Mouse (Mus musculus) heart, postnatal 0 days (tissue): ENCODE measurements at regions not wholly inside any gene's neighbourhood (a gene's known extent, or its start where the extent isn't known, plus 50 kb on each side); places are given as distances from the start of the nearest gene placed in this dataset.

ENCODE experiments used
- ATAC-seq: fragments of 200-750 bp; cut with Nextera tagmentation; 2 replicates; pipeline ENCODE4 v1.8.0; 2017; ENCODE audit warnings: low read depth, moderate number of reproducible peaks, moderate library complexity; ENCODE audit not compliant: insufficient read depth
- DNase-seq: peaks from one replicate; pipeline ENCODE4 v3.0.0-alpha.2; 2016; ENCODE audit warnings: low spot score
- H3K27ac ChIP-seq: fragments of 300-500 bp; sonication (generic); 2 replicates; pipeline ENCODE4 v1.5.1; 2014; ENCODE audit warnings: low read depth, mild to moderate bottlenecking
- H3K27me3 ChIP-seq: fragments of 300-500 bp; sonication (generic); 2 replicates; pipeline ENCODE4 v1.6.1; 2014; ENCODE audit warnings: low read length, mixed read lengths; ENCODE audit not compliant: control insufficient read depth, insufficient read depth
- H3K36me3 ChIP-seq: fragments of 300-500 bp; sonication (generic); replicated peaks from 2 replicates; pipeline ENCODE4 v1.6.1; 2014; ENCODE audit warnings: low read length, mixed read lengths; ENCODE audit not compliant: control insufficient read depth, insufficient read depth
- H3K4me1 ChIP-seq: fragments of 300-500 bp; sonication (generic); 2 replicates; pipeline ENCODE4 v1.6.1; 2014; ENCODE audit warnings: antibody characterized with exemption; ENCODE audit not compliant: control insufficient read depth, insufficient read depth
- H3K4me2 ChIP-seq: fragments of 300-500 bp; sonication (generic); 2 replicates; pipeline ENCODE4 v1.6.1; 2014; ENCODE audit warnings: low read depth, mild to moderate bottlenecking, low read length, moderate library complexity
- H3K4me3 ChIP-seq: fragments of 300-500 bp; sonication (generic); 2 replicates; pipeline ENCODE4 v1.5.1; 2014; ENCODE audit warnings: low read depth, low read length
- H3K9ac ChIP-seq: fragments of 300-500 bp; sonication (generic); replicated peaks from 2 replicates; pipeline ENCODE4 v1.6.1; 2014; ENCODE audit warnings: low read depth, low read length, mixed read lengths
- H3K9me3 ChIP-seq: fragments of 300-500 bp; sonication (generic); replicated peaks from 2 replicates; pipeline ENCODE4 v1.6.1; 2016; ENCODE audit warnings: low read length; ENCODE audit not compliant: control insufficient read depth
- CTCF ChIP-seq: IDR thresholded peaks from 2 replicates; pipeline ENCODE4 v1.5.1; 2016; ENCODE audit warnings: antibody characterized with exemption, control low read depth, low read depth
- EP300 ChIP-seq: IDR thresholded peaks from 2 replicates; pipeline ENCODE4 v1.6.1; 2016; ENCODE audit warnings: antibody characterized with exemption, low read depth
- WGBS: fragments of 180-500 bp; shearing (Covaris S2); extraction: QIAGEN DNeasy Blood & Tissue Kit; methylation state at CpG from one replicate; pipeline ENCODE4 v1.1.7; 2014; 5-methylcytosine and 5-hydroxymethylcytosine counted together

- TF ChIP-seq CTCF (no peak), EP300 (no peak)
- Histone ChIP-seq H3K36me3 (no peaks in the 10 kb centered on the region), H3K9ac (no peak overlapping the region), H3K4me2 (no peak overlapping the region), H3K27me3 (no peaks in the 10 kb centered on the region), H3K4me1 (no peaks in the 10 kb centered on the region), H3K27ac (no peak overlapping the region), H3K4me3 (no peak overlapping the region), H3K9me3 (no peaks in the 10 kb centered on the region)
- DNase-seq (no peak), ATAC-seq (no peak)
- 67% methylated on average over 11 of the region's 11 CpGs for WGBS
Observed at GRCm38 (mm10) chr9:43482101-43483090, 171.7 kb downstream of the Trim29 start.

DNA sequence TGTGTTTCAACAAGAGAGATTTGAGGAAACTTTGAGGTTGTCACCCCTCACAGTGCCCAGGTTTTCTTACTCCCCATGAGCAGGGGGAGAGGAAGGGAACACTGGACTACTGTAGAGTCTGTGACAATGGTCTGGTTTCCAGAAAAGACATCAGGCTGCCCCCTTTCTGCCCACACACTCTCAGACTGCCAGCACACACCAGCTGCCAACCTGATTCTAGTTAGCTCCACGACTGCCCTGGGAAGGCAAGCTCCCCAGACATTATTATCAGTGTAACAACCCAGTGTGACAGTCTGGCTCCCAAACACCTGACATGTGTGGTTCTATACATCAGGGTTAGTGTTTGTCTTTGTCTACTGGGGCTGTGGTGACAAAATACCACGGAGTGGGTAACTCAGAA lies 172.5 kb downstream of the Trim29 start:
- 72% methylated on average over 2 of the region's 2 CpGs for WGBS
- Histone ChIP-seq H3K4me1 (no peaks in the 10 kb centered on the region), H3K9me3 (no peaks in the 10 kb centered on the region), H3K27me3 (no peaks in the 10 kb centered on the region), H3K4me3 (no peak overlapping the region), H3K36me3 (no peaks in the 10 kb centered on the region), H3K27ac (no peak overlapping the region), H3K4me2 (no peak overlapping the region), H3K9ac (no peak overlapping the region)
- ATAC-seq, result no peak
- TF ChIP-seq EP300 (no peak), CTCF (no peak)
- DNase-seq, result no peak

- DNase-seq, result no peak
- Histone ChIP-seq H3K4me2 (no peak overlapping the region), H3K9me3 (no peaks in the 10 kb centered on the region), H3K27ac (no peak overlapping the region), H3K4me1 (no peaks in the 10 kb centered on the region), H3K27me3 (no peaks in the 10 kb centered on the region), H3K36me3 (no peaks in the 10 kb centered on the region), H3K4me3 (no peak overlapping the region), H3K9ac (no peak overlapping the region)
- ATAC-seq, result no peak
- no peak for TF ChIP-seq EP300
- TF ChIP-seq CTCF, result no peak
- WGBS, result 77% methylated on average over 2 of the region's 2 CpGs
Observed at GRCm38 (mm10) chr9:43483906-43484305, 173.3 kb downstream of the Trim29 start.

GRCm38 (mm10) chr9:43486704-43487103 lies 176.1 kb downstream of the Trim29 start:
- TF ChIP-seq CTCF, result no peak
- no peak for TF ChIP-seq EP300
- Histone ChIP-seq H3K4me1 (no peaks in the 10 kb centered on the region), H3K27ac (no peak overlapping the region), H3K27me3 (no peaks in the 10 kb centered on the region), H3K9me3 (no peaks in the 10 kb centered on the region), H3K4me3 (no peak overlapping the region), H3K9ac (no peak overlapping the region), H3K4me2 (no peak overlapping the region), H3K36me3 (no peaks in the 10 kb centered on the region)
- 59% methylated on average over 4 of the region's 4 CpGs for WGBS
- no peak for ATAC-seq
- DNase-seq, result no peak

DNA sequence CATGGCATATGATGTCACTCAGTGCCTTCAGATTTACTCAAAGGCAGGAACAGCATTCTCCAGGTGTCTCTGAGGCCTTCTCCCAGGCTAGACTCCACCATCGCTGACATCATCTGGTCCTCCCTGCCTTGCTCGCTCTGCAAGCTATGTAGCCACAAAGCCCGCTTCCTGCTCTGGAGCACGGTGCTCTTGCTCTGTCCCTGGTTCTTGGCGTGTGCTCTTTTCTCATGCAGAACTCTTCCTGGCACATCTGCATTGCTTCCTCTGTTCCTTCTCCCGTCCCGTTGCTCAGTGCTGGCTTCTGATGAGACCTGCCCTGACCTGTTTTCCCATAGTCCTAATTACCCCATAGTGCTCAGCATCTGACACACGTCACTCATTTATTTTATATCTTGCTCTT lies 178.6 kb downstream of the Trim29 start:
- Histone ChIP-seq H3K4me1 (no peaks in the 10 kb centered on the region), H3K9me3 (no peaks in the 10 kb centered on the region), H3K36me3 (no peaks in the 10 kb centered on the region), H3K4me3 (no peak overlapping the region), H3K27ac (no peak overlapping the region), H3K4me2 (no peak overlapping the region), H3K9ac (no peak overlapping the region), H3K27me3 (no peaks in the 10 kb centered on the region)
- 57% methylated on average over 8 of the region's 8 CpGs for WGBS
- ATAC-seq (no peak), DNase-seq (no peak)
- TF ChIP-seq CTCF (no peak), EP300 (no peak)
